Mouse (Mus musculus) thymus, postnatal 0 days (tissue): ENCODE results near the gene Ero1lb. TPM values are rescaled to one million over a fixed set of nuclear protein-coding genes. Genes with fewer than 3 reads are reported as not detected.

ENCODE experiments used
- DNase-seq: peaks from one replicate; pipeline ENCODE4 v3.0.0-alpha.2; 2015; ENCODE audit warnings: low spot score
- polyA plus RNA-seq: library from polyadenylated mRNA; unstranded; fragments of >200 nt; fragmentation: Nextera tagmentation; extraction: Ambion mirVana; gene quantifications from 2 replicates; pipeline ENCODE4 v1.2.1, GENCODE M21; 2015

The Ero1lb gene
- 9.5 and 9.7 TPM in 2 replicates for polyA plus RNA-seq

DNA sequence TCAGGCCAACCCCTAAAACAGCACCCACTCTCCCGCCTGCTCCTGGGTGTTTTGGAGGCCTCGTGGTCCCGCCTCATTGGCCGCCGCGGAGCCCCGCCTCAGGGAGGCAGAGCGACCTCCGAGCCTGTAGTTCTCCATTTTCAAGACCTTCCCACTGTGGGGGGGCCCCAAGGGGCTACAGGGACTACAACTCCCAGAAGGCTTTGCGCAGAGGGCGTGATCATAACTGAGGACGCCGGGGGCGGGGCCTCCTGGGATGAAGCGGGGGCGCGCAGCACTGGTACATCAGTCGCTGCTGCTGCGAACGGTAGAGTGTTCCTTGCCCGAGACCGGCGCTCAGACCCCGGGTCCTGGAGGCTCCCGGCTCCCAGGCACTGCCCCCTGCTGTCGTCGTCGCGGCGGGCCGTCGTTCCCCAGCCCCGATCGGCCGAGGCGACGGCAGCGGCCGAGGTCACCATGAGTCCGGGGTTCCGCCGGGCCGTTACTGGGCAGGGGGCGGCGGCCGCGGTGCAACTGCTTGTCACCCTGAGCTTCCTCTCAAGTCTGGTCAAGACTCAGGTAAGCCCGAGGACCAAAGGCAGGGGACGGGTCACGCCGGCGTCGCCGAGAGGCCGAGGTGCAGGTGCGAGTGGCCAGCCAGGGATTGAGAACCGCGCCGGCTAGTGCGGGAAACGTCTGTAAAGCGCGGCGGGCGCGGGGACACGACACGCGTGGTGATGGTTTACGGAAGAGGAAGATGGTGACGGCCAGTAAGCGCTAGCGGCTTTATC is at the start of gene Ero1lb:
Ero1lb (plus strand) TSS at position 254 of the 770 bp plus-strand sequence.
- DNase-seq: peak; percentile 100

GRCm38 (mm10) chr13:12519371-12519770 is 46.3 kb upstream of the Ero1lb start:
- DNase-seq: peak; percentile 56

GRCm38 (mm10) chr13:12519955-12520584 is 45.6 kb upstream of the Ero1lb start, which contains the start of gene Edaradd:
Gene Edaradd (minus strand): TSS chr13:12520438.
- DNase-seq: peak; percentile 52

- DNase-seq: no peak
These were observed 43.3 kb upstream of the Ero1lb start for GRCm38 (mm10) chr13:12522346-12522745.

DNA sequence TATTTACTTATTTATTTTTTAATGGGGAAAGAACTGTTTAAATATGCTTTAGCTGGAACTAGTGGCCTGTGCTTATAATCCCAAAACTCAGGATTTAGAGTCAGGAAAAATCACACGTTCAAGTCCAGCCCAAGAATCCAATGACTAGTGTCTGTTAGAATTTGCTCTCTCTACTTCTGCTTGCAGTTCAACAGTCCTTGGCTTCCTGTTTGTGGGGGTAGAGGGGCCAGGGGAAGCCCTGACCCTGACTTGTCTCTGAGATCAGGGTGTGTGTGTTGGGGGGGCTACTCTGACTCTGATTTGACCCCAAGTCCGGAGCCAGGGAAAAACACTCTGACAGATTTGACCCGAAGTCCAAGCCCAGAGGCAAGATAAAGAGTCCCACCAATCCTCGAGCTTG is 40.0 kb upstream of the Ero1lb start:
- DNase-seq: no peak

DNA sequence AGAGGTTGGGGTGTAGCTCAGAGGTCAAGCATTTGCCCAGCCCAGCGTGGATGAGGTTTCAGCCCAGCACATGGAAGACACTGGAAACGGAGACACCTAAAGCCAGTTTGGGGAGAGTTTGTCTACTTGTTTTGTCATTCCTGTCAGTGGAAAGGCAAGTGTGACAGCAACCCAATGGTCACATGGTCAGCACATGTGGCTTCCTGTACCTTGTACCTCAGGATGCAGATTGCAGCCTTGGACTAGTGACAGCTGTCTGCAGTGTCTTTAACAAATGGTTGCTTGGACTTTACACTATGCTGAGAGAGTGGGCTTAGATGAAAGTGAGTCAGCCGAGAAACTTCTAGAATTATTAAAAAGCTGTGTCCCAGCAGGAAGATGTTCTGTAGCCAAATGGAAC is 31.0 kb upstream of the Ero1lb start:
- DNase-seq: no peak

- DNase-seq: peak; percentile 67
These were observed 27.7 kb upstream of the Ero1lb start for GRCm38 (mm10) chr13:12537971-12538370.

DNA sequence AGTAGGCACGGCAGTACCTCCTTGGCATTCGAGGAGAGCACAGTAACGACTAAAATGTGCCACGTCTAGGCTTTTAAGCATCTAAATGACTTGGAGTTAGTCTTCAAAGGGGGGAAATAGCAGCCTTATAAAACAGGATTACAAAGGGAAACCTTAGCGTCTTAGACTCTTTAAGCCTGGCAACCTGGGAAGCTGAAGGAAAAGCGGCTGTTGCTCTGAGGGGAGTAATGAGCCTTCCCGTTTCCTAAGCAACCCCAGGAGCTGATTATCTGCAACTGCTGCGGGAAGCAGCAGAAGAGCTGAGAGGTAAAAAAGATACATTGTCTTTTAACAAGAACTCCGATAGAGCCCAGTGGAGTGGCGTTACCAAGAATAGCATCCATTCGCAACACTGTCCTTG is 26.0 kb upstream of the Ero1lb start:
- DNase-seq: no peak

GRCm38 (mm10) chr13:12540119-12540518 is 25.6 kb upstream of the Ero1lb start:
- DNase-seq: no peak

- DNase-seq: peak; percentile 31
These were observed 23.4 kb upstream of the Ero1lb start for GRCm38 (mm10) chr13:12542006-12542981.

- DNase-seq: no peak
These were observed 22.4 kb upstream of the Ero1lb start for GRCm38 (mm10) chr13:12543246-12543645.

DNA sequence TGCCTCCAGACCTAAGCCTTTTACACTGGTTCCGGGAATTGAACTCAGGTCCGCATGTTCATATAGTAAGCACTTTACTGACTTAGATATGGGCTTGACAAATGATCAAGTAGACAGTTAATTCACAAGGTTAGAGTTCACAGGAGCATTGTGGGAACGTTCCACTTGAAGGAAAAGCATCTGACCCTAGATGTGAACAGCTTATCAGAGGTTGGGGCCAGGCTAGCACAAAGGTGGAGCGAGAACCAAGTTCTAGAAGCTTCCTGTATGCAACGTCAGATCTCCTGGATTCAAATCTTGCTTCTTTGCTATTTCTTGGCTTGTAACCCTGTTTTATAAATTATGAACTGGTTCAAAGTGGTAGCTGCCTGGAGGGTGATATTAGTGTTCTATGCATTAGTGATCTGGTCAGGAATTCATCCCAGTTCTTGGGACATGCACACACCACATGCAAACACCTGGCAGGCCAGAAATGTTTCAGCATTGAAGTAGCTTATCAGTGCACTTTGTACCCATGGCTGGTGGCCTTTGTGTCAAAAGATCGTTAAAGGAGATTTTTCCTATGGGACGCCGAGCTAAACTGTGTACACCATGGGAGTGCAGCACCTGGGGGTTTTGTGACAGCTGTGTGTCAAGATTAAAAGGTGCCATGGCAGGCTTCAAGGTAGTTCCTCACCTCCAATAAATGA is 21.6 kb upstream of the Ero1lb start:
- DNase-seq: no peak

DNA sequence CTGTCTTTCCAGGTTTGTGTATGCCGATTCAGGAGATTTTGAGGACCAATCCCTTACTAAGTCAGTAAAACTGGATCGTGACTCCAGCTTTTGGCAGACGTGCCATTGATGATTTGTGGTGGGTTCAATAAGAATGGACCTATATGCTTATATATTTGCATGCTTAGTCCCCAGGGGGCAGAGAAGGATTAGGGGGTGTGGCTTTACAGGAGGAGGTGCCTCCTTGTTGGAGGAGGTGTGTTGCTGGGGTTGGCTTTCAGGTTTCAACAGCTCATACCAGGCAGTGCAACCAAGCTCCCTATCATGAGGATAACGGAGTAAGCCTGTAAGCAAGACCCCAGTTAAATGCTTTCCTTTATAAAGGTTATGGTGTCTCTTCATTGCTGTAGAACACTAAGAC is 11.5 kb upstream of the Ero1lb start:
- no peak for DNase-seq

GRCm38 (mm10) chr13:12559044-12559443 is 6.6 kb upstream of the Ero1lb start:
- DNase-seq: no peak

- DNase-seq: no peak
These were observed 6.1 kb upstream of the Ero1lb start for GRCm38 (mm10) chr13:12559462-12560120.

DNA sequence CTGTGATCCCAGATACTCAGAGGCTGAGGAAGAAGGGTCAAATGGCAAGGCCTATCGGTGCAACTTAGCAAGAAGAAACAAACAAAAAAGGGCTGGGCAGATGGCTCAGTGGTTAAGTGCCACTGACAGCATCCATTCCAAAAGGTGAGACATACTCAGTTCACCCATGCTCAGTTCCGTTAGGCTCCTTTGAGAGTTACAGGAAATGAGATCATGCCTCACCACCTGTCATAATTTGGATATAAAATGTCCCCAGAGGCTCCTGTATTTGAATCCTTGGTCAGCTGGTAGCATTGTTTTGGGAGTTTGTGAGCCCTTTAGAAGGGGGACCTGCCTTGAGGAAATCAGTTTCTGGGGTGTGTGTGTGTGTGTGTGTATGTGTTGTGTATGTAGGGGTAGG is 3.9 kb upstream of the Ero1lb start:
- DNase-seq: peak; percentile 9

DNA sequence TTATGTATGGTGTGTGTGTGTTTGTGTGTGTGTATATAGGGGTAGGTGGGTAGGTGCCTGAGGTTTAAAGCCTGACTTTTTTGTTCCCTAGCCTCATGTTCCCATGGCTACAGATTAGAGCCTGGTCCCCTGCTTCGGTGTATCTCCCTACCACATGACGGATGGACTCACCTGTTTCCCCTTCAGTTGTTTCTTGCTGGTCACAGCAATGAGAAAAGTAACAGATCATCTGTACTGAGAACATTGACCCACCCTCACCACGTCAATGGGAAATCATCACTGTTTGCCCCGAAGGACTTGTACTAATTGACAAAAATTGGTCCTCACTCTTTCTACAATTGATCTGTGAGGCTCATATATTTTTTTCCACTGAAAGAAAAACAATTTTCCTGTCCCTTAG is 3.4 kb upstream of the Ero1lb start:
- DNase-seq: no peak

DNA sequence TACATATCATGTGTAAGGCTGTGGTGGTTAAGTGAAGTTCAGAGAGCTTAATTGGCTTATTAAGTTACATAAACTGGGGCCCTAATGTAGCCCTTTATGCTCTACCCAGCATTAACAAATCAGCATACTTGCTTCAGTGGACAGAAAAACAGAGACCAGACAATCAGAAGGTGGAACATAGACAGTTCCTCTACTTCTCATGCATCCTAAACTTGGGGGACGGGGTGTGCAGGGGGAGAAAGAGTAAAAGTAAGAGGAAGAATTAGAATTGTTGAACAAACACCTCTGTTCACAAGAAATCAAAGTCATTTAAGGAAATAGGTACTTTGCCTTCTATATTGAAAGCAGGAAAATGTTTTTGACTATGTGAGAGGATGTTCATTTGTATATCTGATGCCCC is 2.3 kb downstream of the Ero1lb start:
- no peak for DNase-seq

GRCm38 (mm10) chr13:12568597-12569469 is 3.2 kb downstream of the Ero1lb start:
- no peak for DNase-seq
